Mouse (Mus musculus): ENCODE results near the gene Artn. TPM values are rescaled to one million over a fixed set of nuclear protein-coding genes. Genes with fewer than 3 reads are reported as not detected.

The Artn gene
- polyA plus RNA-seq, 1 experiment from 2014 or later: 0.96 TPM

- Histone ChIP-seq H3K4me1 (replicated peaks; ENCODE audit: control insufficient read depth, insufficient read depth, low read length) (peaks cover 33% of the 10 kb centered on the region), H3K4me2 (replicated peaks) (peak overlapping the region; percentile 98), H3K27me3 (ENCODE audit: control insufficient read depth, insufficient read depth, low read length) (no peaks in the 10 kb centered on the region), H3K27ac (peak overlapping the region; percentile 3; the same call in 1 of the 2 replicates), H3K4me3 (replicated peaks; ENCODE audit: low read length) (peak overlapping the region; percentile 83), H3K9ac (peak overlapping the region; percentile 75), H3K9me3 (ENCODE audit: control insufficient read depth, low read length) (no peaks in the 10 kb centered on the region), H3K36me3 (replicated peaks; ENCODE audit: control insufficient read depth, insufficient read depth) (peaks cover 17% of the 10 kb centered on the region)
- DNase-seq (ENCODE audit: low spot score) (no peak), ATAC-seq (ENCODE audit: low FRiP score) (no peak)
- 6% methylated on average over 19 of the region's 19 CpGs for WGBS
Observed at GRCm38 (mm10) chr4:117915489-117916105, 14.0 kb downstream of the Artn start.

GRCm38 (mm10) chr4:117914591-117915442, 14.7 kb downstream of the Artn start, which contains the start of gene Ipo13:
Ipo13 (minus strand) TSS chr4:117914999.
- peaks cover 39% of the 10 kb centered on the region for H3K4me1 ChIP-seq (replicated peaks; ENCODE audit: control insufficient read depth, insufficient read depth, low read length)
- WGBS: under 1% methylated on average over 61 of the region's 61 CpGs
- peak within 1 kb of the TSS; percentile 81 for H3K27ac ChIP-seq
- H3K9ac ChIP-seq: peak within 1 kb of the TSS; percentile 75
- H3K9me3 ChIP-seq (ENCODE audit: control insufficient read depth, low read length): no peaks in the 10 kb centered on the region
- peak; percentile 95 for ATAC-seq (ENCODE audit: low FRiP score)
- peaks cover 22% of the 10 kb centered on the region for H3K36me3 ChIP-seq (replicated peaks; ENCODE audit: control insufficient read depth, insufficient read depth)
- peak within 1 kb of the TSS; percentile 98 for H3K4me2 ChIP-seq (replicated peaks)
- H3K27me3 ChIP-seq (ENCODE audit: control insufficient read depth, insufficient read depth, low read length): no peaks in the 10 kb centered on the region
- H3K4me3 ChIP-seq (replicated peaks; ENCODE audit: low read length): peak within 1 kb of the TSS; percentile 83
- peak; percentile 94 for DNase-seq (ENCODE audit: low spot score)

DNA sequence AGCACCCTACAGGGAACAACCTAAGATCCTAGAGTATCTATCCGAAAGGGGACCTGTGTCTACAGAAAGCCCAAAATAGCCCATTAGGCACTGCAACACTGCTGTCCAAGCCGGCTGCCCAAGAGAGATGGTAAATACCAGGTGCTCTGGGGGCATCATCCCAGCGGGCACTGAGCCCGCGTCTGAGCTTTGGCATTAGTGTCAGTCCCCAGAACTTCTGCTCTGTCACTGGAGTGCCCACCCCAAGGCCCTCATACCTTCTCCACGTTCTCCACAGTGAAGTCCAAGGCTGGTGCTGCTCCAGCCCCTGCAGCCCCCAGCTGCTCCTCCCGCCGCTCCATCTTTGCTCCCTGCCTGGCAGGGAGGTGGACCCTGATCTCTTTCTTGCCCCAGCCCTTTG, 15.5 kb downstream of the Artn start:
- WGBS: 19% methylated on average over 8 of the region's 8 CpGs

DNA sequence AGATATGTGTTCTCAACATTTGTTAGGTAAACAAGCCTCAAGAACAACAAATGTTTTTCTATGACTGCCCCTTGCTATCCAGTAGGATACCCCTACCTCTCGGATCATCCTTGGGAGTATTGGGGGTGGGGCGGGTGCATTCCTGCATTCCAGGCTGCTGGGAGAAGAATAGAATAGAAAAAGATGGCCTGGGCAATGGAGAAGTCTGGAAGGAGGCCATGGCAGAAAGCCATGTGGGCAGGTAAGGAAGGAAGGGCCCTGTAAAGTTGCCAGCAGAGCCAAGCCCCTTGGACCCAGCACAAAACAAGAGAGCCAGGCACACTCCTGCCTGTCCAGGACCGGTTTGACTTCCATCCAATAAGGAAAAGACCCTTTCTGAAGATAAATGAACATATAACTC, 16.1 kb downstream of the Artn start:
- WGBS: 47% methylated on average over 3 of the region's 3 CpGs
- Histone ChIP-seq H3K4me3 (replicated peaks; ENCODE audit: low read length) (peak overlapping the region; percentile 83), H3K4me1 (replicated peaks; ENCODE audit: control insufficient read depth, insufficient read depth, low read length) (peaks cover 53% of the 10 kb centered on the region), H3K9ac (peak overlapping the region; percentile 75), H3K9me3 (ENCODE audit: control insufficient read depth, low read length) (no peaks in the 10 kb centered on the region), H3K4me2 (replicated peaks) (peak overlapping the region; percentile 98), H3K36me3 (replicated peaks; ENCODE audit: control insufficient read depth, insufficient read depth) (peaks cover 23% of the 10 kb centered on the region), H3K27me3 (ENCODE audit: control insufficient read depth, insufficient read depth, low read length) (no peaks in the 10 kb centered on the region), H3K27ac (no peak overlapping the region)
- ATAC-seq (ENCODE audit: low FRiP score): no peak
- DNase-seq (ENCODE audit: low spot score): no peak

More for the DNA sequence above, 15.5 kb downstream of the Artn start:
- no peak overlapping the region for H3K27ac ChIP-seq
- H3K9ac ChIP-seq: peak overlapping the region; percentile 75
- ATAC-seq (ENCODE audit: low FRiP score): no peak; the same call in 1 of the 2 replicates
- H3K36me3 ChIP-seq (replicated peaks; ENCODE audit: control insufficient read depth, insufficient read depth): peaks cover 23% of the 10 kb centered on the region
- no peaks in the 10 kb centered on the region for H3K9me3 ChIP-seq (ENCODE audit: control insufficient read depth, low read length)
- DNase-seq (ENCODE audit: low spot score): no peak
- H3K27me3 ChIP-seq (ENCODE audit: control insufficient read depth, insufficient read depth, low read length): no peaks in the 10 kb centered on the region
- peak overlapping the region; percentile 83 for H3K4me3 ChIP-seq (replicated peaks; ENCODE audit: low read length)
- H3K4me2 ChIP-seq (replicated peaks): peak overlapping the region; percentile 98
- peaks cover 47% of the 10 kb centered on the region for H3K4me1 ChIP-seq (replicated peaks; ENCODE audit: control insufficient read depth, insufficient read depth, low read length)

DNA sequence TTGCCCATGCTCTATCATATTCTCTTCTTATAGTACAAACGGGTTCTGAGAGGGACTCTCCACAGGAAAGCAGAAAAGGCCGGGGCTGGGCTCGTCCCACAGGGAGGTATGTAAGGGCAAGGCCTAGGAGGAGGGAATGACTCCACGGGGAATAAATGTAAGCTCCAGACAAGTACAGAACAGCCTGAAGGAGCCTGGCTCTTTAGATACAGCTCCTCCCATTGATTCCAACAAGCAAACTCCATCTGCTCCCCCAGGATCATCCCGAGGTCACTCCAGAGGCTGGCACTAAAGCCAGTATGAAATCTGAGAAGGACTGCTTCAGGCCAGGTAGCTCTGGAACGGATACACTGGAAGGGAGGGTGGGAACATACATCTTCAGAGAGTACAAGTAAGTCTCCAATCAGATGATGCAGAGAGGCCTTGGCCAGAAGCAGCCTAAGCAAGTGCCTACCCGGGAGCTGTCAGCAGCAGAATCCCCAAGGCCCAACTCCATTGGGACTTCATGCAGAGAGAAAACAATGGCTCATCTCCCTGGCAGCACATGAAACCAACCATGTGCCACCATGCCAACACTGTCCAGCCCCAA, 16.8 kb downstream of the Artn start:
- peaks cover 23% of the 10 kb centered on the region for H3K36me3 ChIP-seq (replicated peaks; ENCODE audit: control insufficient read depth, insufficient read depth)
- H3K9me3 ChIP-seq (ENCODE audit: control insufficient read depth, low read length): no peaks in the 10 kb centered on the region
- ATAC-seq (ENCODE audit: low FRiP score) (no peak), DNase-seq (ENCODE audit: low spot score) (no peak)
- H3K27ac ChIP-seq: no peak overlapping the region
- H3K4me3 ChIP-seq (replicated peaks; ENCODE audit: low read length): peak overlapping the region; percentile 83
- peak overlapping the region; percentile 75 for H3K9ac ChIP-seq
- H3K4me2 ChIP-seq (replicated peaks): peak overlapping the region; percentile 98
- H3K4me1 ChIP-seq (replicated peaks; ENCODE audit: control insufficient read depth, insufficient read depth, low read length): peaks cover 59% of the 10 kb centered on the region
- 60% methylated on average over 7 of the region's 7 CpGs for WGBS
- no peaks in the 10 kb centered on the region for H3K27me3 ChIP-seq (ENCODE audit: control insufficient read depth, insufficient read depth, low read length)

DNA sequence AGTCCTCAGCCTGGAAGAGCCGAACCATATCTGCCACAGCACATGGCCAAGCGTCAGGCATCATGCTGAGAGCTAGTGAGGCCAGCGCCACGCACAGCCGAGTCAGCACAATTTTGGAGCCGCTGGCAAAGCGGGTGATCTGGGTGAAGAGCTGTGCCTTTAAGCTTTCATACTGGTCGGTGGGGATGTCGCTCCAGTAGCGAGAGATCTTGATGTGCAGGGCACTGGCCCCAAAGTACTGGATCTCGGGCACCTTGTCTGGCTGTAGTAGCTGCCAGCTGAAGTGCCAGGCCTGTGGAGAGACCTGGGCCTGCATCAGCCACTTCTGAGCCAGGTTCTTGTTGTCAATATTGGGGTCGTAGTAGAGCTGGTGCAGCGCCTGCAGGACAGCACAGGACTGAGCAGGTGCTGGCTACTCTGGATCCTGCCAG, 17.4 kb downstream of the Artn start:
- WGBS: 90% methylated on average over 13 of the region's 13 CpGs
- DNase-seq (ENCODE audit: low spot score) (no peak), ATAC-seq (ENCODE audit: low FRiP score) (no peak)
- Histone ChIP-seq H3K27me3 (ENCODE audit: control insufficient read depth, insufficient read depth, low read length) (no peaks in the 10 kb centered on the region), H3K9ac (peak overlapping the region; percentile 26; the same call in 1 of the 2 replicates), H3K4me3 (replicated peaks; ENCODE audit: low read length) (no peak overlapping the region), H3K36me3 (replicated peaks; ENCODE audit: control insufficient read depth, insufficient read depth) (peaks cover 23% of the 10 kb centered on the region), H3K4me1 (replicated peaks; ENCODE audit: control insufficient read depth, insufficient read depth, low read length) (peaks cover 61% of the 10 kb centered on the region), H3K27ac (no peak overlapping the region), H3K9me3 (ENCODE audit: control insufficient read depth, low read length) (no peaks in the 10 kb centered on the region), H3K4me2 (replicated peaks) (peak overlapping the region; percentile 98; the same call in 1 of the 2 replicates)

GRCm38 (mm10) chr4:117908834-117909453, 20.6 kb downstream of the Artn start:
- WGBS: 47% methylated on average over 8 of the region's 8 CpGs
- Histone ChIP-seq H3K36me3 (replicated peaks; ENCODE audit: control insufficient read depth, insufficient read depth) (peaks cover 51% of the 10 kb centered on the region), H3K27ac (peak overlapping the region; percentile 78), H3K9ac (peak overlapping the region; percentile 38), H3K4me1 (replicated peaks; ENCODE audit: control insufficient read depth, insufficient read depth, low read length) (peaks cover 49% of the 10 kb centered on the region), H3K9me3 (ENCODE audit: control insufficient read depth, low read length) (no peaks in the 10 kb centered on the region), H3K27me3 (ENCODE audit: control insufficient read depth, insufficient read depth, low read length) (no peaks in the 10 kb centered on the region), H3K4me3 (replicated peaks; ENCODE audit: low read length) (peak overlapping the region; percentile 13), H3K4me2 (replicated peaks) (peak overlapping the region; percentile 52)
- DNase-seq (ENCODE audit: low spot score): peak; percentile 50
- peak; percentile 77 for ATAC-seq (ENCODE audit: low FRiP score)

DNA sequence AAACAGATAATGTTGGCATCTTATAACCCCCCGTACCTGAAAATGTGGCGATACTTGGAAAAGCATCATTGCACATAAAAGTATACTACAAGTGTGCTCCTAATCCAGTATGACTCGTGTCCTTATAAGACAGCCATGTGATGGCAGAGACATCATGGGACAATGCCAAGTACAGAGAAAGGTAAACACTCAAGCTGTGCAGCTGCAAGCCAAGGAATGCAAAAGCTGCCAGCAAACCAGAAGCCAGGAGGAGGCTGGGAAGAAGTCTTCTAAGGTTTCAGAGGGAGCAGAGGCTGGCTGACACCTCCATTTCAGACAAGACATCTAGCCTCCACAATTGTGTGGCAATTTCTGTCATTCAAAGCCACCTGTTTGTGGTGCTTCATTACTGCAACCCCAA, 23.4 kb downstream of the Artn start:
- no peak overlapping the region for H3K4me2 ChIP-seq (replicated peaks)
- no peaks in the 10 kb centered on the region for H3K9me3 ChIP-seq (ENCODE audit: control insufficient read depth, low read length)
- no peak overlapping the region for H3K4me3 ChIP-seq (replicated peaks; ENCODE audit: low read length)
- no peak for ATAC-seq (ENCODE audit: low FRiP score)
- WGBS: 86% methylated on average over 3 of the region's 3 CpGs
- no peaks in the 10 kb centered on the region for H3K27me3 ChIP-seq (ENCODE audit: control insufficient read depth, insufficient read depth, low read length)
- H3K36me3 ChIP-seq (replicated peaks; ENCODE audit: control insufficient read depth, insufficient read depth): peaks cover 65% of the 10 kb centered on the region
- H3K4me1 ChIP-seq (replicated peaks; ENCODE audit: control insufficient read depth, insufficient read depth, low read length): peaks cover 30% of the 10 kb centered on the region
- no peak overlapping the region for H3K9ac ChIP-seq
- no peak for DNase-seq (ENCODE audit: low spot score)
- no peak overlapping the region for H3K27ac ChIP-seq

GRCm38 (mm10) chr4:117904761-117905160, 24.8 kb downstream of the Artn start:
- H3K36me3 ChIP-seq (replicated peaks; ENCODE audit: control insufficient read depth, insufficient read depth): peaks cover 70% of the 10 kb centered on the region
- ATAC-seq (ENCODE audit: low FRiP score): no peak

More at GRCm38 (mm10) chr4:117904761-117905160, 24.8 kb downstream of the Artn start:
- Histone ChIP-seq H3K9ac (no peak overlapping the region), H3K4me1 (replicated peaks; ENCODE audit: control insufficient read depth, insufficient read depth, low read length) (peaks cover 21% of the 10 kb centered on the region), H3K4me3 (replicated peaks; ENCODE audit: low read length) (no peak overlapping the region), H3K4me2 (replicated peaks) (no peak overlapping the region), H3K27me3 (ENCODE audit: control insufficient read depth, insufficient read depth, low read length) (no peaks in the 10 kb centered on the region), H3K27ac (no peak overlapping the region), H3K9me3 (ENCODE audit: control insufficient read depth, low read length) (no peaks in the 10 kb centered on the region)
- WGBS: 95% methylated on average over 8 of the region's 8 CpGs
- DNase-seq (ENCODE audit: low spot score): no peak
